Mouse (Mus musculus): ENCODE data around the gene Gdf1.

Gdf1 gene

DNA sequence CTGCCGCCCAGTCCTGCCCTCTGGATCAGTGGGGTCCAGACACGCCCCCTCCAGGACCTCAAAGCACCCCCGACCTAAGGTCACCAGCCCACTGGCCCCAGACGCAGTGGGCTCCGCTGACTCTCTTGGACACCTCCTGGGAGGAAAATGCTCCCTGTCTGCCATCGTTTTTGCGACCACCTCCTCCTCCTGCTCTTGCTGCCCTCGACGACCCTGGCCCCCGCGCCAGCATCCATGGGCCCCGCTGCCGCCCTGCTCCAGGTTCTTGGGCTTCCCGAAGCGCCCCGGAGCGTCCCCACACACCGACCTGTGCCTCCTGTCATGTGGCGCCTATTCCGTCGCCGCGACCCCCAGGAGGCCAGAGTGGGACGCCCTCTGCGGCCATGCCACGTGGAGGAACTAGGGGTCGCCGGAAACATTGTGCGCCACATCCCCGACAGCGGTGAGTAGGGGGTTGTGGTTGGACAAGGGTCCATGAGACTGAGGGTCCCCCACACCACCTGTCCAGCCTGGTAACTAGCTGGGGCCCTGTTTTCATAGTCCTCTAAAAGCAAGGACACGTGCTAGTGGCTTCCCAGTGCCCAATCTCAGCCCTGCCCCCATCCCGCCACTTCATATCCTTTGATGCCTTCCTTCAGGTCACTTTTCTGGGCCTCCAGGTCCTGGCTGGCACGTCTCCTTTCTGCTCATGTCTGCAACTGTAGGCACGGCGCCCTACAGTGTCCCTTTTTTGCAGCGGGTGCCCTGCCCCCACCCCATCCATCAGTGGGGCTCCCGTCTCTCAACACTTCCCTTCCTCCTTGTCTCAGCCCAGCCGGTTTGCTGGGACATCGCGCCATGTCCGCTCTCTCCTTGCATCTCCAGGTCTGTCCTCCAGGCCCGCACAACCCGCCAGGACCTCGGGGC is 471 bp downstream of the Gdf1 start:
- in situ Hi-C loops (cut with MboI; ENCODE audit: low sequenced_read_pairs) = no loop called here

- in situ Hi-C loops (cut with MboI; ENCODE audit: low sequenced_read_pairs) = no loop called here
Observed at GRCm38 (mm10) chr8:70330741-70331364, 1.2 kb downstream of the Gdf1 start.

DNA sequence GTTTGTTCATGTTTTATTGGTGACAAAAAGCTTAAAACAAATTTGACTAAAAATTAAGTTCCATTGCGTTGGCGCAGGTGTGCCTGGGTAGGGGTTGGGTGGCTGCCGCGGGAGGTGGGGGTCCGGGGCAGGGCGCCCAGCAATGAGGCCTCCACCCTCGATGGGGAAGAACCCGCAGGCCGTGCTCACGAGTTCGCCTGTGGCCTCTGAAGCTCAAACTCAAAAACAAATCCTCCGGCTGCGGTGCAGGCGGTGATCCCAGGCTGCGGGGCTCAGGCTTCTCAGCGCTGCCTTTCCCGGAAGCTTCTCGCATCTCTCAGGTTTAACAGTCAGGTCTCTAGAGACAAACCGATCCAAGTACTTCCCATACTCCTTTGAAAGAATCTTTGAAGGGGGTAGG is 1.9 kb downstream of the Gdf1 start:
- in situ Hi-C loops (cut with MboI; ENCODE audit: low sequenced_read_pairs) = no loop called here

GRCm38 (mm10) chr8:70332070-70332877 is 2.7 kb downstream of the Gdf1 start:
- in situ Hi-C loops (cut with MboI; ENCODE audit: low sequenced_read_pairs) = no loop called here

DNA sequence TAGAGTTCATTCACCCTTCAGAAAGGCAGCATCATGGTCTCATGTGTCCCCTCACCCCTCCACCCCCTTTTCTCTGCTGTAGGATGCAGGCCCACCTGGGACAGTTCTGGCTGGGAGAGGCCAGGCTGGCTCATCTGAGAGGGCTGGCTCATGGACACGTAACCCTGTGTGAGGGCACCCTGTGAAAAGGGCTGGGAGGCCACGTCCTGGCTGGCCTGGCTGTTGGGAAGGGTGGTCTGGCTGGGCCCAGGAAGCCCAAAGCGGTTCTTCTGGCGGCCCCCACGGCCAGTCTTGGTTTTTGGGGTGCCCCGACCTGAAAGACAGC is 3.2 kb downstream of the Gdf1 start:
- in situ Hi-C loops (cut with MboI; ENCODE audit: low sequenced_read_pairs) = no loop called here

DNA sequence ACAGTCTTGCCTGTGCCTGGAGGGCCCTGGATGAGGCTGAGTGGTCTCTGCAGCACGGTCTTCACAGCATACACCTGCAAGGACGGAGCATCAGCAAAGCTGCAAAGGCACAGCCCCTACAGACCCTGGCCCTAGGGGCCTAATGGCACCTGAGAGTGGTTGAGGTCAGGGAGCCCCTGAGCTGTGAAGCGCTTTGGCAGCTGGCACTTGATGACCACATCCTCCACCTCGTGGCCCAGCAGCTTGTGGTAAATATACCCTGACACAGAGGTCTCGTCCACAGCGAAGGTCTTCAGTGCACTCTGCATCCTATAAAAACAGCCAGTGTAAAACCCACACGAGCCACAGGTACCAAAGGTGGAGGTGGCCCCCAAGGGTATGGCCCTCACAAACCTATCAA is 9.3 kb downstream of the Gdf1 start:
- in situ Hi-C loops (cut with MboI; ENCODE audit: low sequenced_read_pairs) = no loop called here

- in situ Hi-C loops (cut with MboI; ENCODE audit: low sequenced_read_pairs) = no loop called here
Observed at GRCm38 (mm10) chr8:70340659-70341058, 11.0 kb downstream of the Gdf1 start.

DNA sequence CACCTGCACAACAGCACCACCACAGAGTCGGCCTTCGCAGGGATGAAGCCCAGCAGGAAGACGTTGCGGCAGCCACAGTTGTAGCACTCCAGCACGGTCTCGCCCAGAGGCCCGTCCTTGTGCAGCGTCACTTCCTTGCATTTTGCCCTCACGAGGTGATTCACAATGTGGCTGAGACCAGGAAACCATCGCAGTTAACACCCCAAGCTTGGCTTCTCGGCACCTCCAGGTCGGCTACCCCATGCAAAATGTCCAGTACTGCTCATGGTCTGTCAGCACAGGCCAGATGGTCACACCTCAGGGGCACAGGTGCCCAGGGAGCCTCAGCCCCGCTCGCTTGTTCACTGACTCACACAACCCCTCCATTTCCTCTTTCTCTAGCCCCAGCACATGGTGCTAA is 12.4 kb downstream of the Gdf1 start:
- in situ Hi-C loops (cut with MboI; ENCODE audit: low sequenced_read_pairs) = no loop called here

DNA sequence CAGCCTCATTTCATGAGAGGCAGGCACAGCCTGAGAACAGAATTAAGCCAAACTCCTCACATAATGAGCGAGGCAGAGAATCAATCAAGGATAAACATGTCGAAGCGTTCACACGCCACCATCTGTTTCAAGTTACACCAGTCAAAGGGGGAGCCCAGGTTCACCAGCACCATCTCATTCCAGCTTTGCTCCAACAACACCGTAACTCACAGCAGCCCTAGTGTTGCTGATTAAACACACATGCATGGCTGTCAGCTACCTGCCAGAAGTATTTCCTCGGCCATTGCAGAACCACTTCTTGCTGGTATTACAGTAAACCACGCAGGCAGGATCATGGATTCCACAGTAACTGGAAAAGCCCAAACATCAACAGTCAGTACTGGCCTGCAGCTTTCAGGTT is 13.5 kb downstream of the Gdf1 start:
- in situ Hi-C loops (cut with MboI; ENCODE audit: low sequenced_read_pairs) = no loop called here

DNA sequence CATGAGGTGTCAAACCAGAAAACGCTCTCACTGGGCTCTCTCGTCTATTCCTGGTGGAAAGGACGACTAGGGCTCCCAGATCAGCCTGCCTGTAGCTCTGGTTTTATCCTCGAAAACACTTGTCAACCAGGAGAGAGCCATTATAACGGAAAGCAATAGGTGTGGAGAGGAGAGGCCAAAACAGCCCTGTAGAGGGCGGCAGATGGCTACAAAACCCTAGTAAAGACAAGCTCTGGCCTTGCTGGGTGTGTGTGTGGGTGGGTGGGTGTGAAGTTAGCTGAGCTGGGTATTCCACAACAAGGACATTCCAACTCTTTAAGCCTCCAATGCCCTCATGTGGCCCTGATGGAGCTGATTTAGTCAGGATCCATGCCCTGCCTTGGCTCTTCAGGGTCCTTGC is 14.1 kb downstream of the Gdf1 start:
- in situ Hi-C loops (cut with MboI; ENCODE audit: low sequenced_read_pairs) = no loop called here

DNA sequence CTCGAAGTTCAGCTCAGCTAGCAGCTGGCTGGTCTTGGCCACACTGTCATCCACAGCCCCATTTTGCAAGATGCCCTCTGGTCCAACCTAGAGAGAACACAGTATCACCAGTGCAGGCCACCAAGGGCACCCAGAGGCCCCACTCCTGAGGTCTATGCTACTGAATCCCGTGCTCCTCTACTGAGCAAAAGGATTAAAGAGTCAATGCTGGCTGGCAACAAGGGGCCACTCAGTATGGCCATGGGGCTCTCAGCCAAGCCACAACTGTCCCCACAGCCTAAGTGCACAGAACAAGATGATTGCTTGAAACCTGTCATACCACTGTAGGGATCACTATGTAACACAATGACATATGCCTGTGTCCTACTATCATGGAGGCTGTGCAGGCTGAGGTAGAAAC is 14.7 kb downstream of the Gdf1 start:
- in situ Hi-C loops (cut with MboI; ENCODE audit: low sequenced_read_pairs) = no loop called here

DNA sequence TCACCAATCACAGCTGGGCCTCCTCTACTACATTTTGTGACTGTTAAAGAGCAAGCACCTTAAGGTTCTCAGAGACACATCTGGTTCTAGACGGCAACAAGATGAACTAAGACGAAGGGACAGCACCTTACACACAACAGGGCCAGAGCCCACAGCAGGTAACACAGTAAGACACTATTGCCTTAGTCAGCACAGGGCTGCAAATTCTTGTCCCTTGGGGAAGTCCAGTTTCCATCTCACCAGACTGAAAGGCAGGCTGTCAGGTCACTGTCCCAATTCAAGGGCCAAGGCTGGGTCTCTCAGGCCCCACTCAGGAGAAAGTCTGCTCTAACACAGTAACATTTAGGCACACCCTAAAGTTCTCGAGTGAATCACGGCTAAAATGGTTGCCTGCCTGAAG is 17.8 kb downstream of the Gdf1 start:
- in situ Hi-C loops (cut with MboI; ENCODE audit: low sequenced_read_pairs) = no loop called here

DNA sequence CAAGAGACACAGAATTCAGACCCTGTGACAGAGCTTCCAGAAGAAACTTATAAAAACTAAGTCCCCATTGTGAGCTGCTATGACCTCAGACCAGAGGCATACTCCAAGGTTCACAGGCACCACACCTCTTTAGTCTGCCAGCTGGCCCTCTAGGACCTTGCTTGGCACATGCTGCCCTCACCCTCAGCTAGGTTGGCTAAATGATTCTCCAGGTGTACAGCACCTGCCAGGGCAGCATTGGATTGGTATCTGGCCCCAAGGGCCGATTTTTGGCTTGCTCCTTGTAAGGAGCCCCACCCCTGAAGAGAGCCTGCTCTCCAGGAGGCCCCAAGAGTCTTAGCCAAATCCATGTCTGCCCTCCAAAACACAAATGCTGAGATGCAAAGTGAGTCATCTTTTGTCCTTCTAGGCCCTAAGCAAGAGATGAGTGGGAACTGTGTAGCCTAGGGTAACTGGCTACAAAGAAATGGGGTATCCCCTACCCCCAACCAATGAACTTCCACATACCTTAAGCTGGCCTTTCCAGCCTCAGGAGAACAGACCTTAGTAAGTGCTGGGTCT is 18.3 kb downstream of the Gdf1 start:
- in situ Hi-C loops (cut with MboI; ENCODE audit: low sequenced_read_pairs) = no loop called here

DNA sequence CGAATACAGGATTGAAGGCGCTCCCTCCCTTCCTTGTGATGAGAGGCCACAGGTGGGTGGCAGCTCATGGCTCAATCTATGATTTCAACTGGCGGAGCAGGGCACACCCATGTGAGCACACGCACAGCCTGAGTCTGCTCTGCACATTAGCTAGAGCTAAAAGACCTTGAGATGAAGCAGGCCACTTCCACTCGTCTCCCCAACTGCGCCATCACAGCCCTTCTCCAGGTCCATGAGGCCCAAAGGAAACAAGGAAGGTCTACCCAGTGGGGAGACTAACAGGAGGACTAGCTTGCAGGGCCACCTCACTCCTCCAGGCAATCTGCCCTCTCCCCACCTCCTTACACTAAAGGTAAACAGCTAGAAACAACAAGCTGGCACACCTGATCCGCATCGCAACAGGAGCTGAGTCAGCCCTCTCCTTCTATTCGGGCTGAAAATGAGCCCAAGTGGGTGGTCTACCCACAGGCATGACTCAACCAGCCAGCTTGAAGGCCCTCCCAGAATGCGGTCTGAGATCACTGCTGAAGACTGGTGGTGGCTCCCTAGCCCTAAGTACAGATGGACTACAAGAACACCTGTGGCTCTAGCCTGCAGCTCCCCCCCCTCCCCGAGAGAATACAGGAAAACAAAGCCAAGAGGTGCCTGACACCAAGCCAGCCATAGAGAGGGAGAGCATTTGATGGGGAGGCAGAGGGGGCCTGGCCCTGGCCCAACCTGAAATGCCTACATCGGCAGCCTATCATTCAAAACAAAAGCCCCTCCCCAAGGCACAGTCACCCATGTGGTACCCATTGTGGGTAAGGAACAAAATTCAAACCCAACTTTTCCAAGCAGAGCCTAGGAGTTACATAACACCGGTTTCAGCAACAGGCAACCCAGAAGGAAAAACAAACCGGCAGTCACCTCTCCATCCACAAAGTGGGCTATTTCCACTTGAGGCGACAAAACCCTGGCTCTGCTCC is 21.7 kb downstream of the Gdf1 start:
- in situ Hi-C loops (cut with MboI; ENCODE audit: low sequenced_read_pairs) = no loop called here

DNA sequence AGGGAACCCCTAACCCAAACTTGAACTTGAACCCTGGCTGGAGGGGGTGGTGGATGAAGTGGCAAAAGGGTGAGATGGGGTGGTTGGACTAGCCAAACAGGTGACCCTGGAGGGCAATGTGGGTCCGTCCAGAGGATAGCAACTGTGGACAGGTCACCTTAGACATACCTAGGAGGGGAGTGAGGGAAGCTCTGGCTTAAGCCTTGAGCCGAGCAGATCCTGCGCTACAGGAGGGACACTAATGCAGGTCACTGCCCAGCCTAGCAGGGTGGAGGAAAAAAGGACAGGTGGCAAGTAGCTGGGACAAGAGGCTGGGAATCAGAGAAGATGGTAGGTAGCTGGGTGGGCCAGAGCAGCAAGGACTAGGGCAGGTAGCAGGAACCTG is 22.4 kb downstream of the Gdf1 start:
- in situ Hi-C loops (cut with MboI; ENCODE audit: low sequenced_read_pairs) = no loop called here

DNA sequence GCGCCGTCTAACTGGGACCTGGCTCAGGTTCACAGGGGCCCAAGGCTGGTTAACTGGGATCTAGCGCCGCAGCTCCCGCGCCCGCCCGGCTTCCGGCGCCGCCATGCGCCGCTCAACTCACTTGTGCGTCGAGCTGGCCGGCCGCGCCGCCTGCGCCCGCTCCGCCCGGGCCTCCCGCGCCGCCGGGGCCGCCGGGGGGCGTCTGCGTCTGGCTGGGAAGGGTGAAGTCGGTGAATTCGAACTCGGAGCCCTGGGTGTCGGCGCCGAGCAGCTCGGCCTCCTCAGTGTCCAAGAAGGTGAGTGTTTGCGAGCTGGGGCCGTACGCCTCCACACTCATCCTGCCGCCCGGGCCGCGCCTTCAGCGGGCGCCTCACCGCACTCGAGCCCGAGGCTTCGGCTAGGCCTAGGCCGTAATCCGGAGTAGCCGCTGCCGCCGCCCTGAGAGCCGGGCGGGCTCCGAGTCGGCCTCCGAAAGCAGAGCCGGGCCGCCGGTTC is 23.1 kb downstream of the Gdf1 start:
- in situ Hi-C loops (cut with MboI; ENCODE audit: low sequenced_read_pairs) = no loop called here

DNA sequence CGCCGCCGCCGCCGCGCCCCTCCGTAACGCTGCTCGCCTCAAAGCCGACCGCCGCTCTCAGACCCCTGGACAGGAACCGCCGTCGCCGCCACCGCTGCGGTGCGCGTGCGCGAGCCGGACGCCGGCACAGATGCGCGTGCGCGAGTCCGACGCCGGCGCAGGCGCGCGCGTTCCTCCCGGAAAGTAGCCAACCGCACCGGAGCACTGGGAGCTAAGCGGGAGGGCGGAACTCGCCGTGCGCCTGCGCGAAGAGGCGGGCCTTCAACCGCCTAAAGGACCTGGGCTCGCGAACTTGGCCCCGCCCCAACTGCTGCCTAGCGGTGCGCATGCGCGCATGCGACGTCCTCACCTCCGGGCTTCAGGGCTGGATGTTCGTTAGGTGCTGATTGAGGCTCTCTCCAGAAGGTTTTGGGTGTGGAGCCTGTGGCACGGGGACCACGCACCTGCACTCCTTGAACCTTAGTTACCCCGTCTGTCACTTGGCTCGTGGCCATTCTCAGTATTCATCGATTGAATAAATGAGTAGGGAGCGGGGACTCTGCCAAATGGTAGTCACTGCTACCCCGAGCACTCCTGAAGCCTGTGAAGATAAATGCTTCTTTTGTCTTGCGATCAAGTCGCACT is 23.7 kb downstream of the Gdf1 start, which contains the start of gene Upf1:
Gene Upf1 (minus strand): TSS at position 85 of the 624 bp plus-strand sequence.
- in situ Hi-C loops (cut with MboI; ENCODE audit: low sequenced_read_pairs) = no loop called here

- in situ Hi-C loops (cut with MboI; ENCODE audit: low sequenced_read_pairs) = no loop called here
Observed at GRCm38 (mm10) chr8:70354004-70354403, 24.4 kb downstream of the Gdf1 start.

- in situ Hi-C loops (cut with MboI; ENCODE audit: low sequenced_read_pairs) = no loop called here
Observed at GRCm38 (mm10) chr8:70356111-70356510, 26.5 kb downstream of the Gdf1 start.

DNA sequence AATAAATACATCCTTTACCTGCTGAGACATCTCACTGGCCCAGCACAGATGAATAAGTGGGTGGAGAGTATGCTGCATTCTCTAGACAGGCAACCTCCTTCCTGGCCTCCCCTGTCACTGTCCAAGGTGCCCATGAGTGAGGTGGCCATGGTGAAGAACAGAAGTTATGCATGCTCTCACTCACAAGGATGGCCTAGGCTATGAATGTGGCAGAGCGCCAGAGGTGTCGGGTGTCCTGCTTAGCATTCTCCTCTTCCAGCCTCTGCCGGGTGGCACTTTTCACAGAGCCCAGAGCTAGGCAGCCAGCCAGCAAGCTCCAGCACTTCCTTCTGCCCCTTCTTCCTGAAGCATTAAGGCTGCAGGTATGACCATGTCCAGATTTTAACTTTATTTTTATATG is 29.8 kb downstream of the Gdf1 start:
- in situ Hi-C loops (cut with MboI; ENCODE audit: low sequenced_read_pairs) = no loop called here
